Mouse (Mus musculus): ENCODE results near the gene Fam69b. TPM values are rescaled to one million over a fixed set of nuclear protein-coding genes. Genes with fewer than 3 reads are reported as not detected.

The Fam69b gene
- polyA plus RNA-seq, 1 experiment, result 12.2 TPM

- Histone ChIP-seq H3K27ac (ENCODE audit: insufficient read depth, low read depth, low read length) (no peak overlapping the region), H3K4me1 (ENCODE audit: control insufficient read depth, insufficient read depth, low read length) (peaks cover 14% of the 10 kb centered on the region), H3K4me3 (ENCODE audit: insufficient read depth, low read depth, low read length) (no peak overlapping the region), H3K27me3 (replicated peaks; ENCODE audit: control insufficient read depth, insufficient read depth, low read length) (no peaks in the 10 kb centered on the region), H3K36me3 (ENCODE audit: control insufficient read depth, insufficient read depth, low read length) (no peaks in the 10 kb centered on the region; the same call in 1 of the 2 replicates)
- 59% methylated on average over 9 of the region's 9 CpGs for WGBS
- DNase-seq, result peak; percentile 49
- no peak for TF ChIP-seq POLR2A (IDR thresholded peaks at IDR 0.05; ENCODE audit: low read depth, low read length)
- TF ChIP-seq CTCF (conservative IDR thresholded peaks at IDR 0.05; ENCODE audit: insufficient read depth, insufficient read length, low read depth, low read length), result no peak
Measured at GRCm38 (mm10) chr2:26593211-26594021, 34.8 kb upstream of the Fam69b start.

- Histone ChIP-seq H3K4me1 (ENCODE audit: control insufficient read depth, insufficient read depth, low read length) (peaks cover 14% of the 10 kb centered on the region), H3K4me3 (ENCODE audit: insufficient read depth, low read depth, low read length) (no peak overlapping the region), H3K27me3 (replicated peaks; ENCODE audit: control insufficient read depth, insufficient read depth, low read length) (no peaks in the 10 kb centered on the region), H3K27ac (ENCODE audit: insufficient read depth, low read depth, low read length) (no peak overlapping the region), H3K36me3 (ENCODE audit: control insufficient read depth, insufficient read depth, low read length) (no peaks in the 10 kb centered on the region; the same call in 1 of the 2 replicates)
- peak; percentile 87 for DNase-seq
- WGBS, result 44% methylated on average over 9 of the region's 9 CpGs
- TF ChIP-seq POLR2A (IDR thresholded peaks at IDR 0.05; ENCODE audit: low read depth, low read length), result no peak
- peak; percentile 67 for TF ChIP-seq CTCF (conservative IDR thresholded peaks at IDR 0.05; ENCODE audit: insufficient read depth, insufficient read length, low read depth, low read length)
Measured at GRCm38 (mm10) chr2:26594022-26594346, 34.3 kb upstream of the Fam69b start.

- peak; percentile 42 for DNase-seq
- Histone ChIP-seq H3K36me3 (ENCODE audit: control insufficient read depth, insufficient read depth, low read length) (no peaks in the 10 kb centered on the region; the same call in 1 of the 2 replicates), H3K4me1 (ENCODE audit: control insufficient read depth, insufficient read depth, low read length) (peaks cover 18% of the 10 kb centered on the region), H3K27me3 (replicated peaks; ENCODE audit: control insufficient read depth, insufficient read depth, low read length) (no peaks in the 10 kb centered on the region), H3K4me3 (ENCODE audit: insufficient read depth, low read depth, low read length) (no peak overlapping the region), H3K27ac (ENCODE audit: insufficient read depth, low read depth, low read length) (no peak overlapping the region)
- TF ChIP-seq POLR2A (IDR thresholded peaks at IDR 0.05; ENCODE audit: low read depth, low read length), result no peak
- TF ChIP-seq CTCF (conservative IDR thresholded peaks at IDR 0.05; ENCODE audit: insufficient read depth, insufficient read length, low read depth, low read length), result no peak
- 64% methylated on average over 7 of the region's 7 CpGs for WGBS
Measured at GRCm38 (mm10) chr2:26594461-26594933, 33.8 kb upstream of the Fam69b start.

- H3K27ac ChIP-seq (ENCODE audit: insufficient read depth, low read depth, low read length), result peak overlapping the region; percentile 62
- DNase-seq, result peak; percentile 90
- TF ChIP-seq POLR2A (IDR thresholded peaks at IDR 0.05; ENCODE audit: low read depth, low read length) (no peak), CTCF (conservative IDR thresholded peaks at IDR 0.05; ENCODE audit: insufficient read depth, insufficient read length, low read depth, low read length) (0 out of 2 replicates have a peak, but pooled peaks have one; percentile 5)
- H3K27me3 ChIP-seq (replicated peaks; ENCODE audit: control insufficient read depth, insufficient read depth, low read length), result no peaks in the 10 kb centered on the region
- H3K4me1 ChIP-seq (ENCODE audit: control insufficient read depth, insufficient read depth, low read length), result peaks cover 22% of the 10 kb centered on the region
- no peaks in the 10 kb centered on the region; the same call in 1 of the 2 replicates for H3K36me3 ChIP-seq (ENCODE audit: control insufficient read depth, insufficient read depth, low read length)
- 27% methylated on average over 6 of the region's 6 CpGs for WGBS
- no peak overlapping the region for H3K4me3 ChIP-seq (ENCODE audit: insufficient read depth, low read depth, low read length)
Measured at GRCm38 (mm10) chr2:26594934-26595724, 33.1 kb upstream of the Fam69b start.

GRCm38 (mm10) chr2:26595725-26596435 lies 32.4 kb upstream of the Fam69b start:
- H3K27ac ChIP-seq (ENCODE audit: insufficient read depth, low read depth, low read length), result peak overlapping the region; percentile 62
- no peak overlapping the region for H3K4me3 ChIP-seq (ENCODE audit: insufficient read depth, low read depth, low read length)
- peaks cover 28% of the 10 kb centered on the region for H3K4me1 ChIP-seq (ENCODE audit: control insufficient read depth, insufficient read depth, low read length)
- WGBS, result 69% methylated on average over 11 of the region's 11 CpGs
- no peak for DNase-seq
- H3K36me3 ChIP-seq (ENCODE audit: control insufficient read depth, insufficient read depth, low read length), result no peaks in the 10 kb centered on the region; the same call in 1 of the 2 replicates
- TF ChIP-seq CTCF (conservative IDR thresholded peaks at IDR 0.05; ENCODE audit: insufficient read depth, insufficient read length, low read depth, low read length) (no peak), POLR2A (IDR thresholded peaks at IDR 0.05; ENCODE audit: low read depth, low read length) (no peak)
- no peaks in the 10 kb centered on the region for H3K27me3 ChIP-seq (replicated peaks; ENCODE audit: control insufficient read depth, insufficient read depth, low read length)

GRCm38 (mm10) chr2:26596898-26597297 lies 31.4 kb upstream of the Fam69b start:
- no peaks in the 10 kb centered on the region for H3K27me3 ChIP-seq (replicated peaks; ENCODE audit: control insufficient read depth, insufficient read depth, low read length)
- H3K36me3 ChIP-seq (ENCODE audit: control insufficient read depth, insufficient read depth, low read length), result no peaks in the 10 kb centered on the region; the same call in 1 of the 2 replicates
- TF ChIP-seq POLR2A (IDR thresholded peaks at IDR 0.05; ENCODE audit: low read depth, low read length) (no peak), CTCF (conservative IDR thresholded peaks at IDR 0.05; ENCODE audit: insufficient read depth, insufficient read length, low read depth, low read length) (no peak)
- DNase-seq, result no peak
- WGBS, result 91% methylated on average over 3 of the region's 3 CpGs
- peaks cover 28% of the 10 kb centered on the region for H3K4me1 ChIP-seq (ENCODE audit: control insufficient read depth, insufficient read depth, low read length)
- no peak overlapping the region for H3K27ac ChIP-seq (ENCODE audit: insufficient read depth, low read depth, low read length)
- no peak overlapping the region for H3K4me3 ChIP-seq (ENCODE audit: insufficient read depth, low read depth, low read length)

Data from kidney, adult 2 months (tissue).